Mouse (Mus musculus) liver, embryonic 12.5 days (tissue): ENCODE data around the gene Emx2. TPM values are rescaled to one million over a fixed set of nuclear protein-coding genes. Genes with fewer than 3 reads are reported as not detected.

Source experiments
- ATAC-seq: fragments of 200-750 bp; cut with Nextera tagmentation; 2 replicates; pipeline ENCODE4 v1.8.0; 2017; ENCODE audit warnings: moderate number of reproducible peaks, mild to moderate bottlenecking, moderate library complexity
- H3K27ac ChIP-seq: fragments of 300-500 bp; sonication (generic); 2 replicates; pipeline ENCODE4 v1.5.1; 2016; ENCODE audit warnings: mild to moderate bottlenecking
- H3K27me3 ChIP-seq: fragments of 300-500 bp; sonication (generic); replicated peaks from 2 replicates; pipeline ENCODE4 v1.6.1; 2016; ENCODE audit warnings: mild to moderate bottlenecking, moderate library complexity
- H3K36me3 ChIP-seq: fragments of 300-500 bp; sonication (generic); 2 replicates; pipeline ENCODE4 v1.6.1; 2016; ENCODE audit warnings: mild to moderate bottlenecking, moderate library complexity
- H3K4me1 ChIP-seq: fragments of 300-500 bp; sonication (generic); 2 replicates; pipeline ENCODE4 v1.6.1; 2016
- H3K4me2 ChIP-seq: fragments of 300-500 bp; sonication (generic); 2 replicates; pipeline ENCODE4 v1.6.1; 2016; ENCODE audit warnings: mild to moderate bottlenecking, moderate library complexity
- H3K4me3 ChIP-seq: fragments of 300-500 bp; sonication (generic); 2 replicates; pipeline ENCODE4 v1.5.1; 2016; ENCODE audit warnings: mild to moderate bottlenecking, moderate library complexity
- H3K9ac ChIP-seq: fragments of 300-500 bp; sonication (generic); 2 replicates; pipeline ENCODE4 v1.6.1; 2016; ENCODE audit warnings: mild to moderate bottlenecking, moderate library complexity
- H3K9me3 ChIP-seq: fragments of 300-500 bp; sonication (generic); replicated peaks from 2 replicates; pipeline ENCODE4 v1.6.1; 2016; ENCODE audit warnings: mild to moderate bottlenecking, moderate library complexity
- WGBS: fragments of 180-500 bp; shearing (Covaris S2); methylation state at CpG from one replicate; pipeline ENCODE4 v1.1.7; 2016; ENCODE audit not compliant: insufficient replicate concordance; 5-methylcytosine and 5-hydroxymethylcytosine counted together
- polyA plus RNA-seq: library from polyadenylated mRNA; unstranded; fragments of >200 nt; fragmentation: Nextera tagmentation; extraction: Ambion mirVana; gene quantifications from 2 replicates; pipeline ENCODE4 v1.2.1, GENCODE M21; 2016

The Emx2 gene
- polyA plus RNA-seq, 1 experiment from 2014 or later: 0.11 TPM

DNA sequence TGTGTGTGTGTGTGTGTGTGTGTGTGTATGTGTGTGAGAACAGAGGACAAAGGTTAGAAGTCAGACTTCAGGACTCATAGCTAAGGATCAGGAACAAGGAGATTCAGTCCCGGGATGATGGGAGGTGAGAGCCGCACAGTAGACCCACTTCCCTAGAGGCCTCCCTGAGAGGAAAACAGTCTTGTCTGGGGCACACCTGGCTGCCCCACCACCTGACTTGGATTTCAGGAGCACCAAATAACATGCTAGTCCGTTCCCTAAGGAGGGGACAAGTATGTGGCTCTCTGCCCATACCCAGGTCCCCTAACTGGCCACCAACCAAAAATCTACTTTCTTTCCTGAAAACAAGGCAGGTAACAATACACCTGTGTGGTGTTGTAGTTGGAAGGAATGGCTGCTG, 22.4 kb downstream of the Emx2 start:
- ATAC-seq: no peak
- 78% methylated on average over 3 of the region's 3 CpGs for WGBS
- H3K36me3 ChIP-seq: no peaks in the 10 kb centered on the region

DNA sequence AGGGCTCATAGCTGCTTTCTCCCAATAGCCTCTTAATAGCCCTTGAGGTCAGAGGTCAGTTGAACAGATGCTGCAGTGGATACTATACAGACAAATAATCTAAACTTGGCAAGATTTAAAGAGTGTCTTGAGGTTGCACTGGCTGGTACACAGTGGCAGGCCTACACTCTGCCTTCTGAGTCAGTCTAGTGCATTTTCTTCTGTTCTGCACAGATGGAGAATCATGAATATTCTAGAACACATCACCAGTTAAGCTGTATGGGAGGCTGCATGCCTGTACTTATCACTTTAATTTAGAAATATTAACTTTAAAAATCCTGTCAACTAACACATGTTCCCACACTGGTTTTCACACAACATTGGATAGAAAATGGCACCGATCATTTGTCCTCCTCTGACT, 34.1 kb downstream of the Emx2 start:
- Histone ChIP-seq H3K27ac (no peak overlapping the region), H3K9me3 (no peaks in the 10 kb centered on the region), H3K4me3 (no peak overlapping the region), H3K4me1 (no peaks in the 10 kb centered on the region), H3K36me3 (no peaks in the 10 kb centered on the region), H3K4me2 (no peak overlapping the region), H3K9ac (no peak overlapping the region), H3K27me3 (no peaks in the 10 kb centered on the region)
- 62% methylated on average over 1 of the region's 1 CpGs for WGBS
- ATAC-seq: no peak

More for the DNA sequence above, 22.4 kb downstream of the Emx2 start:
- Histone ChIP-seq H3K27ac (no peak overlapping the region), H3K27me3 (peaks cover 16% of the 10 kb centered on the region), H3K4me2 (no peak overlapping the region), H3K4me1 (no peaks in the 10 kb centered on the region), H3K9me3 (no peaks in the 10 kb centered on the region), H3K4me3 (no peak overlapping the region), H3K9ac (no peak overlapping the region)

DNA sequence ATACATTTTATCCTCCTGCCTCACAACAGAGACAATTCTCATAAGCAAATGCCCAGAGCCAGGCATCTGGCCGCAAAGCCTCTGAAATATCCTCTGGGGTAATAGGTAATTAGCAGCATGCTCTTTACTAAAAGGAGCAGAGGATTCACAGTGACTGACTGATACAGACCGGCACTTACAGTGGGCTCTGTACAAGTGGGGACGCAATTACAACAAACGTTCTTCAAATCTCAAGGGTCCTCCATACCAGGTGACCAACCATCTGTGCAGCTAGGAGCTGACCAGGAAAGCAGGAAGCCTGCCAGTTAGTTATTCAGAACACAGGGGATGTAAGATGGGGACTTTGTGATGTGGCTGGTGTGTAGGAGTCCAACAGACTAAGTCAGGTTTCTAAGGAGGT, 38.7 kb downstream of the Emx2 start:
- no peak for ATAC-seq
- Histone ChIP-seq H3K9me3 (no peaks in the 10 kb centered on the region), H3K4me1 (no peaks in the 10 kb centered on the region), H3K27ac (no peak overlapping the region), H3K4me2 (no peak overlapping the region), H3K27me3 (no peaks in the 10 kb centered on the region), H3K9ac (no peak overlapping the region), H3K36me3 (no peaks in the 10 kb centered on the region), H3K4me3 (no peak overlapping the region)
- WGBS: 62% methylated on average over 4 of the region's 4 CpGs

DNA sequence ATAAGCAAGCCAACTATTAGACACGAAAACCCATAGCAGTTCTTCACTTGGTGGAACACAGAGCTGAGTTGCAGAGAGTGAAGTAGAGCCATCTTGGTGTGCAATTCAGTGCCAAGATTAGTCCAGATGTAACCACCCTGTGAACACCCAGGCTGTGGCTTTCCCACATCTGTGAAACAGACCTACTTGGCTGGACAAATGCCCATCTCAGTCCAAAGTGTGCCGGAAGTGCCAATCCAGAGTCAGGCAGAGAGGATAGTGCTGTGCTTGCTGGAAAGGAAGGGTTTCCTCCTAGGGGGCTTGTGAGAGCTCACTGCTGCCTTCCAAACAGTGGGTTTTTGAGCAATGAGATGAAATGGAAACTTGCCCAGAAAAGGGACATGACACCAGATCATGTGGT, 50.7 kb downstream of the Emx2 start:
- WGBS: 64% methylated on average over 2 of the region's 2 CpGs
- no peaks in the 10 kb centered on the region for H3K27me3 ChIP-seq
- no peak for ATAC-seq
- H3K4me2 ChIP-seq: no peak overlapping the region
- no peaks in the 10 kb centered on the region for H3K9me3 ChIP-seq
- H3K9ac ChIP-seq: no peak overlapping the region
- no peak overlapping the region for H3K4me3 ChIP-seq
- H3K36me3 ChIP-seq: no peaks in the 10 kb centered on the region
- H3K4me1 ChIP-seq: no peaks in the 10 kb centered on the region
- H3K27ac ChIP-seq: no peak overlapping the region

DNA sequence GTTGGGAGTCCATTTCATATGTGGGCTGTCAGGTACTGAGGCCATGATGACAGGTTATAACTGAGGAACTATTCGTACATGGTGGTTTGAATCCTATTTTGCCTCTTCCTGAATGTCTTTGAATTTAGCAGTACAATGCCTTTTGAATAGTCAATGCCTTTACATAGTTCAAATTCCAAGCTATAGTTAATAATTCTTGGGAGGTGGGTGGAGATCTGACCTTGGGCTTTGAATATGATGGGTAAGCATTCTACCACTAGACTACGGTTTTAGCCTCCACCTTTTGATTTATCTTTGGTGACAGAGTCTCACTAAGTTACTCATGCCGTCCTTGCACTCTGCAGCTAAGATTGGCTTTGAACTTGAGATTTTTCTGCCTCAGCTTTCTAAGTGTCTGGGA, 55.0 kb downstream of the Emx2 start:
- Histone ChIP-seq H3K36me3 (no peaks in the 10 kb centered on the region), H3K9ac (no peak overlapping the region), H3K27ac (no peak overlapping the region), H3K4me2 (no peak overlapping the region), H3K4me1 (no peaks in the 10 kb centered on the region), H3K27me3 (no peaks in the 10 kb centered on the region), H3K4me3 (no peak overlapping the region), H3K9me3 (no peaks in the 10 kb centered on the region)
- whole genome bisulfite sequencing: 68% methylated on average over 3 of the region's 3 CpGs
- ATAC-seq: no peak

Other genes starting within 250 kb of the Emx2 start
- not detected in 2 replicates for gene Kcnk18, start 239.2 kb upstream of the Emx2 start, polyA plus RNA-seq
- 5.1 and 6.0 TPM in 2 replicates for gene Slc18a2, start 197.5 kb upstream of the Emx2 start, polyA plus RNA-seq
- gene Rps12-ps3, start 136.1 kb upstream of the Emx2 start, polyA plus RNA-seq: 8.7 and 15.2 TPM in 2 replicates
- 9.1 and 9.7 TPM in 2 replicates for gene Pdzd8, start 112.6 kb upstream of the Emx2 start, polyA plus RNA-seq